Mouse (Mus musculus) heart, postnatal 0 days (tissue): Measurements from ENCODE around the gene Cbfa2t3.

Source experiments
- CTCF ChIP-seq: IDR thresholded peaks from 2 replicates; pipeline ENCODE4 v1.5.1; 2016; ENCODE audit warnings: antibody characterized with exemption, control low read depth, low read depth
- EP300 ChIP-seq: IDR thresholded peaks from 2 replicates; pipeline ENCODE4 v1.6.1; 2016; ENCODE audit warnings: antibody characterized with exemption, low read depth

- TF ChIP-seq CTCF = no peak
- TF ChIP-seq EP300 = no peak
Measured at GRCm38 (mm10) chr8:122604640-122605039, 94.3 kb downstream of the Cbfa2t3 start.
